Mouse (Mus musculus): ENCODE data around the gene Asz1. TPM values are rescaled to one million over a fixed set of nuclear protein-coding genes. Genes with fewer than 3 reads are reported as not detected.

Gene Asz1
- not detected in 2 replicates for polyA plus RNA-seq (2015; fragmentation: Nextera tagmentation; extraction: Ambion mirVana)

DNA sequence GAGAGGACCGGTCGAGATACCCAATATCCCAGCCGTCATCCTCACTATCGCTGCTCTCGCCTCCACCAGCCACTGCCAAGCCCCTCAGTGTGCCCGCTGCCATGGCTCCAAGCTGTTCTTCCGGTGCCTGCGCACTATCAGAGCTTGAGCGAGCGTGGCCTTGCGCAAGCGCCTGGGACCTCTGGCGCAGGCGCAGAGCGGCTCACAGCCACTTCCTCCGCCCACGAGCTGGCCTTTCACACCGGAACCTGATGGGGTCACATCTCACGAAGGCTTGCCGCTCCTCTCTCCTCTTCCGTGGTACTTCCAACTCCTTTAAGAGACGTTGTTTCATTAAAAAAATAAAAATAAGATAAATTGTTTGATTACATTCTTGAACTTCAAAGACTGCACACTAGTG lies at the start of gene Asz1:
Gene Asz1, minus strand, starts transcription at position 128 of the 400 bp plus-strand sequence.
- no peaks in the 10 kb centered on the region for H3K27me3 ChIP-seq
- H3K9me3 ChIP-seq = no peaks in the 10 kb centered on the region
- 94% methylated on average over 22 of the region's 22 CpGs for WGBS
- no peak for ATAC-seq (ENCODE audit: insufficient number of reproducible peaks, insufficient read depth, low FRiP score, low TSS enrichment, low read depth)
- no peak within 1 kb of the TSS for H3K9ac ChIP-seq
- no peaks in the 10 kb centered on the region for H3K36me3 ChIP-seq
- H3K4me1 ChIP-seq = no peaks in the 10 kb centered on the region
- H3K27ac ChIP-seq = no peak within 1 kb of the TSS
- H3K4me2 ChIP-seq = no peak within 1 kb of the TSS
- H3K4me3 ChIP-seq = no peak within 1 kb of the TSS

DNA sequence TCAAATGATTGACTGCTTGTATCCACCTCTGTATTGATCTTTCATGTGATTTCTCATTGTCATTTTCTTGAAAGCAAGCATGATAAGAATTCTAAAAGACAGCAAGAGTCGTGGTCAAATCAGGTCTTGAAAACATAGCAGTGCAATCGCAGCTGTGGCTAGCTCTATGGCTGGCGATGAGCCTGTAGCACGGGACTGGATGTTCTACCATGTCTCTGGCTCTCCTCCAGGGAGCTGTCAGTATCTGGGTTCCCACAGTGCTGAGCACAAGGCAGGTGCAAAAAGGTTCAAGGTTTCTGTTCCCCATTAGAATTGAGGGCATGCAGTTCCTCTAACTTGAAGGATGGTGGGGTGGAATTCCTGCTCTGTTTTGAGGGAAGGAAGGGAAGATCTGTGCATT lies 44.2 kb upstream of the Asz1 start:
- H3K27me3 ChIP-seq = no peaks in the 10 kb centered on the region
- no peak overlapping the region for H3K4me2 ChIP-seq
- H3K4me3 ChIP-seq = no peak overlapping the region
- ATAC-seq (ENCODE audit: insufficient number of reproducible peaks, insufficient read depth, low FRiP score, low TSS enrichment, low read depth) = no peak
- H3K36me3 ChIP-seq = no peaks in the 10 kb centered on the region
- no peaks in the 10 kb centered on the region for H3K4me1 ChIP-seq
- H3K9me3 ChIP-seq = no peaks in the 10 kb centered on the region
- 81% methylated on average over 4 of the region's 4 CpGs for WGBS
- no peak overlapping the region for H3K27ac ChIP-seq
- no peak overlapping the region for H3K9ac ChIP-seq

GRCm38 (mm10) chr6:18135246-18135645 lies 26.4 kb upstream of the Asz1 start:
- H3K4me2 ChIP-seq = no peak overlapping the region
- H3K4me1 ChIP-seq = no peaks in the 10 kb centered on the region
- no peak overlapping the region for H3K27ac ChIP-seq
- no peak overlapping the region for H3K4me3 ChIP-seq
- H3K36me3 ChIP-seq = no peaks in the 10 kb centered on the region
- no peaks in the 10 kb centered on the region for H3K9me3 ChIP-seq
- H3K9ac ChIP-seq = no peak overlapping the region
- WGBS = 47% methylated on average over 1 of the region's 1 CpGs
- no peak for ATAC-seq (ENCODE audit: insufficient number of reproducible peaks, insufficient read depth, low FRiP score, low TSS enrichment, low read depth)
- no peaks in the 10 kb centered on the region for H3K27me3 ChIP-seq

DNA sequence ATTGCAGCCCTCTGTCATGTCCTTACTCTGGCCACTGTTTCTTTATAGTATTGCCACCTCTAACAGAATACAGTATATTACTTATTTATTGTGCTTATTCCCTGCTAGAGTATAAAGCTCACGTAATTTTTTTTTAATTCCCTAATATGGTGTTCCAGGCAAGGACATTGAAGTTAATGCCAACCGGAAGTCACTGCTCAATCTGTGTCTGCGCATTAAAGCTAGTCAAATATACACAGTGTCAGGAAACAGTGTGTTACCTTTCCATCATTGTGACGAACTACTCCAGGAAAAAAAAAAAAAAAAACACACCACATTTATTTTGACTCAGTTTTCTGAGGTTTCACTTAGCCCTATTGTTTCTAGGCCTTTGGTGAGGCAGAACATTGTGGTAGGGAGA lies 19.2 kb upstream of the Asz1 start:
- Histone ChIP-seq H3K4me3 (no peak overlapping the region), H3K27ac (no peak overlapping the region), H3K9ac (no peak overlapping the region), H3K4me1 (no peaks in the 10 kb centered on the region), H3K27me3 (no peaks in the 10 kb centered on the region), H3K9me3 (no peaks in the 10 kb centered on the region), H3K4me2 (no peak overlapping the region), H3K36me3 (no peaks in the 10 kb centered on the region)
- 82% methylated on average over 4 of the region's 4 CpGs for WGBS
- no peak for ATAC-seq (ENCODE audit: insufficient number of reproducible peaks, insufficient read depth, low FRiP score, low TSS enrichment, low read depth)

GRCm38 (mm10) chr6:18127206-18127983 lies 18.5 kb upstream of the Asz1 start:
- Histone ChIP-seq H3K36me3 (no peaks in the 10 kb centered on the region), H3K9me3 (no peaks in the 10 kb centered on the region), H3K4me3 (no peak overlapping the region), H3K27ac (no peak overlapping the region), H3K4me1 (no peaks in the 10 kb centered on the region), H3K4me2 (no peak overlapping the region), H3K9ac (no peak overlapping the region), H3K27me3 (no peaks in the 10 kb centered on the region)
- 69% methylated on average over 2 of the region's 2 CpGs for WGBS
- no peak for ATAC-seq (ENCODE audit: insufficient number of reproducible peaks, insufficient read depth, low FRiP score, low TSS enrichment, low read depth)

- no peaks in the 10 kb centered on the region for H3K36me3 ChIP-seq
- 91% methylated on average over 1 of the region's 1 CpGs for WGBS
- no peaks in the 10 kb centered on the region for H3K27me3 ChIP-seq
- H3K9me3 ChIP-seq = no peaks in the 10 kb centered on the region
- no peaks in the 10 kb centered on the region for H3K4me1 ChIP-seq
- no peak overlapping the region for H3K9ac ChIP-seq
- no peak overlapping the region for H3K4me3 ChIP-seq
- ATAC-seq (ENCODE audit: insufficient number of reproducible peaks, insufficient read depth, low FRiP score, low TSS enrichment, low read depth) = no peak
- no peak overlapping the region for H3K27ac ChIP-seq
- no peak overlapping the region for H3K4me2 ChIP-seq
Observed at GRCm38 (mm10) chr6:18096861-18097260, 12.0 kb downstream of the Asz1 start.

DNA sequence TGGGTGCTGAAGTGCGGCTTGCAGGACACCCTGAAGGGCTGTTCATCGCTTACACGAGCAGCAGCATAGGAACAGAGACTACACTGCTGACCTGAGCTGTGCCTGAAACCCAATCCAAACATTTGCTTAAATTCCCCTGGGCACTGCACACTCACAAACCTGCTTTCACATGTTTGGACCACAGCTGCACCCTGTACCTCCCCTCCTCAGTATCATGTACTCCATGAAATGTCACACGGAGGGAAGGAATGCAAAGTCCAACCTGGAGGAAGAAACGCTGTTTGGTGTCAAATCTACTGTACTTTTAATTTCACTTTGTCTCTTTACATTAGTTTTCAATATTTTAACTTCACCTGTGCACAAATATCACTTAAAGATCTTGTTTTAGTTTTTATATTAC lies 19.8 kb downstream of the Asz1 start:
- WGBS = 68% methylated on average over 5 of the region's 5 CpGs

GRCm38 (mm10) chr6:18087160-18087804 lies 21.6 kb downstream of the Asz1 start:
- no peak for ATAC-seq (ENCODE audit: insufficient number of reproducible peaks, insufficient read depth, low FRiP score, low TSS enrichment, low read depth)
- H3K27me3 ChIP-seq = no peaks in the 10 kb centered on the region

More for the DNA sequence above, 19.8 kb downstream of the Asz1 start:
- H3K4me3 ChIP-seq = no peak overlapping the region
- H3K9ac ChIP-seq = no peak overlapping the region
- H3K27me3 ChIP-seq = no peaks in the 10 kb centered on the region
- H3K9me3 ChIP-seq = no peaks in the 10 kb centered on the region
- H3K4me2 ChIP-seq = no peak overlapping the region
- H3K27ac ChIP-seq = no peak overlapping the region
- no peaks in the 10 kb centered on the region for H3K36me3 ChIP-seq
- no peaks in the 10 kb centered on the region for H3K4me1 ChIP-seq
- ATAC-seq (ENCODE audit: insufficient number of reproducible peaks, insufficient read depth, low FRiP score, low TSS enrichment, low read depth) = no peak

GRCm38 (mm10) chr6:18078615-18079014 lies 30.2 kb downstream of the Asz1 start:
- ATAC-seq (ENCODE audit: insufficient number of reproducible peaks, insufficient read depth, low FRiP score, low TSS enrichment, low read depth) = no peak
- Histone ChIP-seq H3K36me3 (no peaks in the 10 kb centered on the region), H3K27me3 (no peaks in the 10 kb centered on the region), H3K4me1 (no peaks in the 10 kb centered on the region), H3K4me2 (no peak overlapping the region), H3K27ac (no peak overlapping the region), H3K9me3 (no peaks in the 10 kb centered on the region), H3K9ac (no peak overlapping the region), H3K4me3 (no peak overlapping the region)
- 20% methylated on average over 1 of the region's 1 CpGs for WGBS

More at GRCm38 (mm10) chr6:18087160-18087804, 21.6 kb downstream of the Asz1 start:
- H3K27ac ChIP-seq = no peak overlapping the region
- H3K4me1 ChIP-seq = no peaks in the 10 kb centered on the region
- no peaks in the 10 kb centered on the region for H3K9me3 ChIP-seq
- H3K4me2 ChIP-seq = no peak overlapping the region
- H3K9ac ChIP-seq = no peak overlapping the region
- H3K4me3 ChIP-seq = no peak overlapping the region
- 63% methylated on average over 5 of the region's 5 CpGs for WGBS
- no peaks in the 10 kb centered on the region for H3K36me3 ChIP-seq

- no peaks in the 10 kb centered on the region for H3K36me3 ChIP-seq
- no peaks in the 10 kb centered on the region for H3K9me3 ChIP-seq
- no peak overlapping the region for H3K9ac ChIP-seq
- H3K4me2 ChIP-seq = no peak overlapping the region
- no peak overlapping the region for H3K27ac ChIP-seq
- ATAC-seq (ENCODE audit: insufficient number of reproducible peaks, insufficient read depth, low FRiP score, low TSS enrichment, low read depth) = no peak
- no peaks in the 10 kb centered on the region for H3K4me1 ChIP-seq
- WGBS = 75% methylated on average over 7 of the region's 7 CpGs
- H3K4me3 ChIP-seq = no peak overlapping the region
- no peaks in the 10 kb centered on the region for H3K27me3 ChIP-seq
Observed at GRCm38 (mm10) chr6:18076986-18077385, 31.9 kb downstream of the Asz1 start.

DNA sequence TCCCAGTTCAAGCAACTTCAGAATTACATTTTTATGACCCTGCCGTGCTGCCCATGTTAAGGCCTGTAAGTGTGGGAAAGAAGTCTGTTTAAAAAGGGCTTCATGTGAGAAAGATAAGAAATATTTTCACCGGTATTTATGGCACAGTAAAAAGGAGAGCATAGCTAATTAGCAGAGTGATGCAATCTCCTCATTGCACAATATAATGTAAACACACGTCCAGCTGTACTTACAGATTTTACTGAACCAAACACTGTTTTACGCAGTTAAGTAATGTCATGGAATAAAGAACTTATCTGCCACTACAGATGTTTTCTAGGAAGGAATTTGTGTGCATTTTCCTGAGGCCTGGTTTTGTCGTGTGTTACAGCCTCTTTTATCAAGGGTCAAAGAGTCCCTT lies 32.3 kb downstream of the Asz1 start:
- no peaks in the 10 kb centered on the region for H3K4me1 ChIP-seq
- H3K4me3 ChIP-seq = no peak overlapping the region
- no peak overlapping the region for H3K4me2 ChIP-seq
- H3K27me3 ChIP-seq = no peaks in the 10 kb centered on the region
- no peak for ATAC-seq (ENCODE audit: insufficient number of reproducible peaks, insufficient read depth, low FRiP score, low TSS enrichment, low read depth)
- H3K36me3 ChIP-seq = no peaks in the 10 kb centered on the region
- H3K9ac ChIP-seq = no peak overlapping the region
- H3K9me3 ChIP-seq = no peaks in the 10 kb centered on the region
- H3K27ac ChIP-seq = no peak overlapping the region
- WGBS = 58% methylated on average over 5 of the region's 5 CpGs

DNA sequence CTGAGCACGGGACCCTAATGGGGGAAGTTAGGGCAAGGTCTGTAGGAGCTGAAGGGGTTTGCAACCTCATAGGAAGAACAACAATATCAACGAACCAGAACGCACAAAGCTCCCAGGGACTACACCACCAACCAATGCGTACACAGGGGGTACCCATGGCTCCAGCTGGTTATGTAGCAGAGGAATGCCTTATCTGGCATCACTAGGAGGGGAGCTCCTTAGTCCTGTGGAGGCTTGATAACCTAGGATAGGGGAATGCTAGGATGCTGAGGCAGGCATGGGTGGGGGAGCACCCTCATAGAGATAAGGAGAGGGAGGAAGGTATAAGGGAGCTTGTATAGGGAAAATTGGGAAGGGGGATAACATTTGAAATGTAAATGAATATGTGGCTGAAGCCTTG lies 51.0 kb downstream of the Asz1 start:
- no peak for ATAC-seq (ENCODE audit: insufficient number of reproducible peaks, insufficient read depth, low FRiP score, low TSS enrichment, low read depth)
- Histone ChIP-seq H3K9me3 (no peaks in the 10 kb centered on the region), H3K27ac (no peak overlapping the region), H3K4me2 (no peak overlapping the region), H3K4me1 (no peaks in the 10 kb centered on the region), H3K36me3 (no peaks in the 10 kb centered on the region), H3K4me3 (no peak overlapping the region), H3K27me3 (no peaks in the 10 kb centered on the region), H3K9ac (no peak overlapping the region)
- 89% methylated on average over 4 of the region's 4 CpGs for WGBS

All from embryonic facial prominence, embryonic 13.5 days (tissue).